Mouse (Mus musculus): ENCODE measurements around the gene Col4a1.

Gene Col4a1

GRCm38 (mm10) chr8:11181420-11182147 is 131.0 kb downstream of the Col4a1 start:
- in situ Hi-C loops (cut with MboI, MseI) = no loop called here

DNA sequence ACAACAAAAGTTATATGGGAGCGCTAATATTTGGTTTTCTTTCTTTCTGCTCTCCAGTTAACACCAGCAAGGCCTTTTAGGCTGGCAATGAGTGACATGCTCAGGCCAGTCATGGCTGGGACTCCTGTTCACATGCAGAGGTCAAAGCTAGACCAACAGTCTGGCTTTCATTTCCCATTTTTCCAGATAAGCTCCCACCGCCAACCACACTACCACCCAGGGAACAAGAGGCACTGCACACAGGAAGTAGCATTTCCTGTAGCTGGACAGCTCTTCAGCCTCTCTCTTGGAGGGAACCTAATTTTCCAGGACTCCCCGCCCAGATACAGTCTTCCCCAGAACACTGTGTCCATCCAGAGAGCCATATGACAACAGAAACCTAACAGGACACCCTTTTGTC is 132.8 kb downstream of the Col4a1 start:
- in situ Hi-C loops (cut with MboI, MseI) = no loop called here

- in situ Hi-C loops (cut with MboI, MseI) = no loop called here
These were observed 136.2 kb downstream of the Col4a1 start for GRCm38 (mm10) chr8:11176393-11176792.

- in situ Hi-C loops (cut with MboI, MseI) = no loop called here
These were observed 139.1 kb downstream of the Col4a1 start for GRCm38 (mm10) chr8:11173284-11174191.

GRCm38 (mm10) chr8:11171526-11171925 is 141.1 kb downstream of the Col4a1 start:
- in situ Hi-C loops (cut with MboI, MseI) = no loop called here

- in situ Hi-C loops (cut with MboI, MseI) = no loop called here
These were observed 143.2 kb downstream of the Col4a1 start for GRCm38 (mm10) chr8:11169383-11169782.

GRCm38 (mm10) chr8:11168780-11169179 is 143.8 kb downstream of the Col4a1 start:
- in situ Hi-C loops (cut with MboI, MseI) = no loop called here

DNA sequence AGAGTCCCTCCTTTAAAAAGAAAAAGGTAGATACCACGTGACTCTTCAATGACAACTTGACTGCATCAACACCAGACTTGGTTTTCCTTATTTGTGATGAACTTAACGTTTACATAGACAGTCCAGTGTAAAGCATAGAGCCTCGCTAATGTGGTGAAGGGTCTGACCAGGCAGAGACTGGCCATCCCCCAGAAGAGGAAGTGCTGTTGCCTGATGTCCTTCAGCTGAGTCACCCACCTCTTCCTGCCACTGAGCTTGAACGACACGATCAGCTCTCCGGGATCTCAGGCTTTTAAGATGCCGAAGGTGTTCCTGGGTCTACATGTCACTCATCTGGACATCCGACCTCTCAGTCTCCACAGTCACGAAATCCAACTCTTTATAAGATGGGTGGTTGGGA is 144.7 kb downstream of the Col4a1 start:
- in situ Hi-C loops (cut with MboI, MseI) = no loop called here

DNA sequence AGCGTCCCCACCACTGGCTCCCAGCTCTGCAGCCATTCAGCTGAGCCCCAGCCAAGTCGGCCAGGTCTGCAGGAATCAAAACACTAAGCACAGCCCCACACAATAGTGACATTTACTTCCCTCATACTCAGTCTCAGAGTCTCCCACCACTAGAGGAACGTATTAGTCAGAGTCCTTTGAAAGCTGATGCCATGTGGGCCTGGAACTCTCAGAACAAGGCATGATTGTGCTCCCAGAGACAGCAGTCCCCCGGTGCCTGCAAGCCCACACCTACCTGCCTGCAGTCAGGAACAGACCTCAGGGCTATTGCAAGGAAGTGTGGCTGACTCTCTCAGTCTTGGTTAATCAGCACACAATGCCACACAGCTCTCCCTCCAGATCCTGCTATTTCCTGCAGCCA is 147.0 kb downstream of the Col4a1 start:
- in situ Hi-C loops (cut with MboI, MseI) = no loop called here

- in situ Hi-C loops (cut with MboI, MseI) = no loop called here
These were observed 156.3 kb downstream of the Col4a1 start for GRCm38 (mm10) chr8:11156319-11156692.

- in situ Hi-C loops (cut with MboI, MseI) = no loop called here
These were observed 156.9 kb downstream of the Col4a1 start for GRCm38 (mm10) chr8:11155579-11156318.

- in situ Hi-C loops (cut with MboI, MseI) = no loop called here
These were observed 162.4 kb downstream of the Col4a1 start for GRCm38 (mm10) chr8:11150268-11150667.

DNA sequence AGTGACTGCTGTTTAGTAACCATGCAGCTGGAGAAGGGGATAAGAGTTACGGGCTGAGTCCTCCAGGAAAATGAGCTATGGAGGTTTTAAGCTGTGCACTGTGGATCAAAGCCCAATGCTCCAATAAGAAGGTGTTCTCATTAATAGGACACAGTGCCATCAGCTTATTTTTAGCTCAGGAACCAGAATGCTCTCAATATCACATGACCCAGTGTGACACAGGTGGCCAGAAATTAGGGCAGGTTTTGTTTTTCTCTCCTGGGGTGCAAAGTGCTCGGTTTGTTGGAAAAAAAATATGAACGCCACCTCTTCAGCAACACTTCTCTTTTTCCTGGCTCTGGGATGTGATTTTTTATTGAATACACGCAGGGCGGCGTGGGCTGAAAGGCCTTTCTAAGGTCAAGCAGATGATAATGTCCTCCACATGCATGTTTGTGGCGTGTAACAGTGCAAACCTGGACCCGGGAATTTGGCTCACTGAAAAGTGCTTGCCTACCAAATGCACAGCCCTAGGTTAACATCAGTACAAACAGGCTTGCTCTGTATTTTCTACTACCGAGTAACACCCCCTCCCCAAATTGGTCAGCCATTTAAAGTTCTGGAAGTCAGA is 163.3 kb downstream of the Col4a1 start:
- in situ Hi-C loops (cut with MboI, MseI) = no loop called here

- in situ Hi-C loops (cut with MboI, MseI) = no loop called here
These were observed 163.8 kb downstream of the Col4a1 start for GRCm38 (mm10) chr8:11148797-11149196.
